Mouse (Mus musculus): ENCODE measurements around the gene Fbxo27. TPM values are rescaled to one million over a fixed set of nuclear protein-coding genes. Genes with fewer than 3 reads are reported as not detected.
A peak's percentile ranks its signal among the peaks of the same experiment; 100 is the strongest.

The Fbxo27 gene
- total and polyA plus RNA-seq, 3 experiments: not detected

DNA sequence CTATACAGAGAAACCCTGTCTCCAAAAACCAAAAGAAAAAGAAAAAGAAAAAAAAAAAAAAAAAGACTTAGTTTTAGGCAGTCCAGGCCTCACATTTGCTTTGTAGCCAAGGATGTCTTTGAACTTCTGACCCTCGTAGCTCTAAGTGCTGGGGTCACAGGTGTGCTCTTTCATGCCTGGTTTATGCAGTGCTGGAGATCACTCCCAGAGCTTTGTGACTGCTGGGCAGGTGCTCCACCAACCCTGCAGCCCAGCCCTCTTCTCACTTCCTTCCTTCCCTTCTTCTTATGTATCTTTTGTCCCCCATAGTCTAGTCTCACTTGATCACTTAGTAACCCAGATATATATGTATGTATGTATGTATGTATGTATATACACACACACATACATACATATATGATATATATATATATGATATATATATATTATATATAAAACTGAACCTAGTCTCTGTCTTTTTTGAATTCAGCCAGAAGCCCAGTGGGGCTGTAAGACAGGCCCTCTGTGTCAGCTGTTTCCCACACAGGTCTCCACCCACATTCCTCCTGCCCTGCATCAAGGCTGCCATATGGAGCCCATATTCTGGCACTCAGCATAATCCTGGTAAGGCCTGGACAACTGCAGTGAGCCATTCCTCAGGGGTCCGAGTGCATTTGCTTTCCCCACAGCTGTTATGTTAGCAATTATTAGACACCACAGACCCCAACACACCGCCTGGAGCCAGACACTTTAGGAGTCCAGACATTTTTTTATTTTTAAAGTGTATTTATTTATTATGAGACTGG lies 28.3 kb downstream of the Fbxo27 start:
- no peak for TF ChIP-seq POLR2A (IDR thresholded peaks at IDR 0.05; ENCODE audit: control insufficient read depth in 1 of 2, insufficient read depth in 1 of 2, low read depth in 1 of 2, low read length in 2 of 2, poor library complexity in 1 of 2)
- TF ChIP-seq MYC (IDR thresholded peaks at IDR 0.05; ENCODE audit: low read depth, low read length): no peak
- no peak for TF ChIP-seq POLR2AphosphoS2 (IDR thresholded peaks at IDR 0.05; ENCODE audit: low read length)
- no peak for TF ChIP-seq ZKSCAN1 (IDR thresholded peaks at IDR 0.05; ENCODE audit: low read depth, low read length)
- no peak for TF ChIP-seq MAZ (IDR thresholded peaks at IDR 0.05; ENCODE audit: low read depth, low read length)
- TF ChIP-seq GATA1 (IDR thresholded peaks at IDR 0.05; ENCODE audit: low read depth, low read length): no peak
- no peak for TF ChIP-seq EP300 (IDR thresholded peaks at IDR 0.05; ENCODE audit: low read depth in 1 of 2, low read length in 2 of 2)
- TF ChIP-seq ETS1 (IDR thresholded peaks at IDR 0.05; ENCODE audit: low read depth, low read length): no peak
- no peak for TF ChIP-seq ELF1 (IDR thresholded peaks at IDR 0.05; ENCODE audit: low read depth, low read length)
- no peak for TF ChIP-seq KAT2A (conservative IDR thresholded peaks at IDR 0.05; ENCODE audit: low read depth, low read length)
- no peak for TF ChIP-seq CTCF (IDR thresholded peaks at IDR 0.05 in 2 of 3, conservative IDR thresholded peaks at IDR 0.05 in 1 of 3; ENCODE audit: control insufficient read depth in 1 of 3, insufficient read depth in 1 of 3, low read depth in 2 of 3, low read length in 3 of 3, poor library complexity in 1 of 3, severe bottlenecking in 1 of 3)
- no peak for TF ChIP-seq E2F4 (IDR thresholded peaks at IDR 0.05; ENCODE audit: borderline replicate concordance, low read depth, low read length)
- TF ChIP-seq POLR2AphosphoS5 (IDR thresholded peaks at IDR 0.05; ENCODE audit: borderline replicate concordance, low read depth, low read length): no peak
- no peak for TF ChIP-seq SIN3A (IDR thresholded peaks at IDR 0.05; ENCODE audit: low read length)
- TF ChIP-seq JUND (IDR thresholded peaks at IDR 0.05; ENCODE audit: low read depth, low read length): no peak
- no peak for TF ChIP-seq NRF1 (IDR thresholded peaks at IDR 0.05; ENCODE audit: insufficient read depth, low read depth, low read length, poor library complexity, severe bottlenecking)
- no peak for TF ChIP-seq TCF12 (IDR thresholded peaks at IDR 0.05; ENCODE audit: low read depth, low read length)
- H3K9ac ChIP-seq (ENCODE audit: control insufficient read depth, low read depth, low read length, poor library complexity, severe bottlenecking): no peak overlapping the region
- no peaks in the 10 kb centered on the region for H3K36me3 ChIP-seq (ENCODE audit: control insufficient read depth in 1 of 2, insufficient read depth in 2 of 2, low read length in 2 of 2)
- DNase-seq (ENCODE audit: low read depth, low spot score): no peak
- H3K79me2 ChIP-seq (ENCODE audit: control insufficient read depth, insufficient read depth, low read length, poor library complexity): no peaks in the 10 kb centered on the region
- H3K9me3 ChIP-seq (replicated peaks; ENCODE audit: insufficient read depth, low read length): no peaks in the 10 kb centered on the region
- no peak overlapping the region for H3K4me3 ChIP-seq (ENCODE audit: control insufficient read depth in 1 of 2, insufficient read depth in 1 of 2, low read depth in 2 of 2, low read length in 2 of 2)
- H3K4me1 ChIP-seq (ENCODE audit: control insufficient read depth in 1 of 2, insufficient read depth in 2 of 2, low read length in 2 of 2): no peaks in the 10 kb centered on the region
- no peak overlapping the region for H3K27ac ChIP-seq (ENCODE audit: control insufficient read depth, low read depth, low read length)
- no peaks in the 10 kb centered on the region; a peak in 1 of 4 replicates for H3K27me3 ChIP-seq (ENCODE audit: control insufficient read depth in 1 of 2, insufficient read depth in 2 of 2, low read length in 2 of 2)

DNA sequence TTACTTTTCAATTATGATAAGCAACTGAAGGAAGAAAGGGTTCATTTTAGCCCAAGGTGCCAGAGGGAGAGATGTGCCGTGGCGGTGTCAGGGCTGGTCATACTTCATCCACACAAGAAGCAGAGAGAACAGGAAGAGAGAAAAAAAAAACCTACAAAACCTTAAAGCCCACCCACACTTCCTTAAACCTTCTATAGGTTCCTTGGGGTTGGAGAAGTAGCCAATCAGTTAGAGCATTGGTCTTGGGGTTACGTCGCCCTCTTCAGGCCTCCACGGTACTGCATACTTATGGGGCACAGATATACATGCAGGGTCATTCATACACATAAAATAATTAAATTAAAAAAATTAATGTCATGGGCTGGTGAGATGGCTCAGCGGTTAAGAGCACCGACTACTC lies 29.4 kb downstream of the Fbxo27 start:
- peak; percentile 60 for DNase-seq (ENCODE audit: low read depth, low spot score)
- no peaks in the 10 kb centered on the region for H3K36me3 ChIP-seq (ENCODE audit: control insufficient read depth in 1 of 2, insufficient read depth in 2 of 2, low read length in 2 of 2)
- H3K79me2 ChIP-seq (ENCODE audit: control insufficient read depth, insufficient read depth, low read length, poor library complexity): no peaks in the 10 kb centered on the region
- H3K27me3 ChIP-seq (ENCODE audit: control insufficient read depth in 1 of 2, insufficient read depth in 2 of 2, low read length in 2 of 2): no peaks in the 10 kb centered on the region; a peak in 1 of 4 replicates
- no peaks in the 10 kb centered on the region for H3K9me3 ChIP-seq (replicated peaks; ENCODE audit: insufficient read depth, low read length)
- H3K27ac ChIP-seq (ENCODE audit: control insufficient read depth, low read depth, low read length): no peak overlapping the region
- TF ChIP-seq RAD21 (IDR thresholded peaks at IDR 0.05; ENCODE audit: low read depth, low read length) (peak; percentile 19), GABPA (IDR thresholded peaks at IDR 0.05; ENCODE audit: low read depth, low read length) (no peak), CTCF (IDR thresholded peaks at IDR 0.05 in 2 of 3, conservative IDR thresholded peaks at IDR 0.05 in 1 of 3; ENCODE audit: control insufficient read depth in 1 of 3, insufficient read depth in 1 of 3, low read depth in 2 of 3, low read length in 3 of 3, poor library complexity in 1 of 3, severe bottlenecking in 1 of 3) (peak; percentile 32 to 51 (median 43); a peak in 5 of 6 replicates)
- H3K4me1 ChIP-seq (ENCODE audit: control insufficient read depth in 1 of 2, insufficient read depth in 2 of 2, low read length in 2 of 2): no peaks in the 10 kb centered on the region
- no peak overlapping the region for H3K4me3 ChIP-seq (ENCODE audit: control insufficient read depth in 1 of 2, insufficient read depth in 1 of 2, low read depth in 2 of 2, low read length in 2 of 2)
- H3K9ac ChIP-seq (ENCODE audit: control insufficient read depth, low read depth, low read length, poor library complexity, severe bottlenecking): no peak overlapping the region

Data from MEL (cell line).